Mouse (Mus musculus) liver, embryonic 15.5 days (tissue): ENCODE measurements around the gene Sorbs1. TPM values are rescaled to one million over a fixed set of nuclear protein-coding genes. Genes with fewer than 3 reads are reported as not detected.

ENCODE experiments used
- ATAC-seq: fragments of 200-750 bp; cut with Nextera tagmentation; 2 replicates; pipeline ENCODE4 v1.8.0; 2017; ENCODE audit warnings: moderate number of reproducible peaks, mild to moderate bottlenecking, moderate library complexity; ENCODE audit not compliant: insufficient read depth
- H3K27ac ChIP-seq: fragments of 300-500 bp; sonication (generic); replicated peaks from 2 replicates; pipeline ENCODE4 v1.5.1; 2015; ENCODE audit warnings: mild to moderate bottlenecking, inconsistent platforms
- H3K27me3 ChIP-seq: fragments of 300-500 bp; sonication (generic); 2 replicates; pipeline ENCODE4 v1.6.1; 2015; ENCODE audit warnings: mild to moderate bottlenecking, inconsistent platforms
- H3K36me3 ChIP-seq: fragments of 300-500 bp; sonication (generic); replicated peaks from 2 replicates; pipeline ENCODE4 v1.6.1; 2015; ENCODE audit warnings: moderate library complexity, mild to moderate bottlenecking, inconsistent platforms
- H3K4me1 ChIP-seq: fragments of 300-500 bp; sonication (generic); replicated peaks from 2 replicates; pipeline ENCODE4 v1.6.1; 2015; ENCODE audit warnings: inconsistent platforms
- H3K4me2 ChIP-seq: fragments of 300-500 bp; sonication (generic); 2 replicates; pipeline ENCODE4 v1.6.1; 2015; ENCODE audit warnings: moderate library complexity, mild to moderate bottlenecking, inconsistent platforms
- H3K4me3 ChIP-seq: fragments of 300-500 bp; sonication (generic); replicated peaks from 2 replicates; pipeline ENCODE4 v1.5.1; 2015; ENCODE audit warnings: mild to moderate bottlenecking, inconsistent platforms
- H3K9ac ChIP-seq: fragments of 300-500 bp; sonication (generic); 2 replicates; pipeline ENCODE4 v1.6.1; 2015; ENCODE audit warnings: moderate library complexity, mild to moderate bottlenecking, inconsistent platforms
- H3K9me3 ChIP-seq: fragments of 300-500 bp; sonication (generic); replicated peaks from 2 replicates; pipeline ENCODE4 v1.6.1; 2016; ENCODE audit warnings: inconsistent platforms
- WGBS: fragments of 180-500 bp; shearing (Covaris S2); methylation state at CpG from one replicate; pipeline ENCODE4 v1.1.7; 2015; ENCODE audit warnings: mixed read lengths; ENCODE audit not compliant: insufficient replicate concordance; 5-methylcytosine and 5-hydroxymethylcytosine counted together
- polyA plus RNA-seq: library from polyadenylated mRNA; unstranded; fragments of >200 nt; fragmentation: Nextera tagmentation; extraction: Ambion mirVana; gene quantifications from 2 replicates; pipeline ENCODE4 v1.2.1, GENCODE M21; 2015

Gene Sorbs1
- polyA plus RNA-seq, 1 experiment from 2014 or later = 34.9 TPM

- peaks cover 47% of the 10 kb centered on the region for H3K4me1 ChIP-seq
- no peak overlapping the region for H3K9ac ChIP-seq
- peak overlapping the region; percentile 31; the same call in 1 of the 2 replicates for H3K27ac ChIP-seq
- peak; percentile 22; the same call in 1 of the 2 replicates for ATAC-seq
- 17% methylated on average over 5 of the region's 5 CpGs for WGBS
- no peak overlapping the region for H3K4me3 ChIP-seq
- H3K4me2 ChIP-seq = no peak overlapping the region
- H3K36me3 ChIP-seq = no peaks in the 10 kb centered on the region
- H3K27me3 ChIP-seq = no peaks in the 10 kb centered on the region
- H3K9me3 ChIP-seq = no peaks in the 10 kb centered on the region
Measured at GRCm38 (mm10) chr19:40477445-40477941, 36.1 kb downstream of the Sorbs1 start.

- Histone ChIP-seq H3K27me3 (no peaks in the 10 kb centered on the region), H3K36me3 (no peaks in the 10 kb centered on the region), H3K9me3 (no peaks in the 10 kb centered on the region), H3K9ac (no peak overlapping the region), H3K27ac (no peak overlapping the region), H3K4me3 (no peak overlapping the region), H3K4me2 (no peak overlapping the region), H3K4me1 (peaks cover 45% of the 10 kb centered on the region)
- no peak for ATAC-seq
- 59% methylated on average over 4 of the region's 4 CpGs for WGBS
Measured at GRCm38 (mm10) chr19:40476491-40476890, 37.1 kb downstream of the Sorbs1 start.

GRCm38 (mm10) chr19:40471526-40472245, 41.9 kb downstream of the Sorbs1 start:
- Histone ChIP-seq H3K4me1 (peaks cover 31% of the 10 kb centered on the region), H3K9me3 (no peaks in the 10 kb centered on the region), H3K4me2 (no peak overlapping the region), H3K27me3 (no peaks in the 10 kb centered on the region), H3K4me3 (no peak overlapping the region), H3K27ac (no peak overlapping the region), H3K36me3 (0 out of 2 replicates have a peak, but pooled peaks cover 4% of the 10 kb centered on the region), H3K9ac (no peak overlapping the region)
- 75% methylated on average over 10 of the region's 10 CpGs for WGBS
- ATAC-seq = no peak

GRCm38 (mm10) chr19:40469792-40470191, 43.8 kb downstream of the Sorbs1 start:
- Histone ChIP-seq H3K9ac (no peak overlapping the region), H3K4me2 (no peak overlapping the region), H3K27ac (no peak overlapping the region), H3K36me3 (0 out of 2 replicates have a peak, but pooled peaks cover 4% of the 10 kb centered on the region), H3K27me3 (no peaks in the 10 kb centered on the region), H3K4me3 (no peak overlapping the region), H3K9me3 (no peaks in the 10 kb centered on the region), H3K4me1 (peaks cover 19% of the 10 kb centered on the region)
- WGBS = 80% methylated on average over 5 of the region's 5 CpGs
- ATAC-seq = no peak

GRCm38 (mm10) chr19:40468308-40468707, 45.3 kb downstream of the Sorbs1 start:
- Histone ChIP-seq H3K4me2 (no peak overlapping the region), H3K36me3 (0 out of 2 replicates have a peak, but pooled peaks cover 4% of the 10 kb centered on the region), H3K27me3 (no peaks in the 10 kb centered on the region), H3K27ac (no peak overlapping the region), H3K9me3 (no peaks in the 10 kb centered on the region), H3K4me1 (peaks cover 21% of the 10 kb centered on the region), H3K9ac (no peak overlapping the region), H3K4me3 (no peak overlapping the region)
- WGBS = 84% methylated on average over 3 of the region's 3 CpGs
- ATAC-seq = no peak

- WGBS = 83% methylated on average over 9 of the region's 9 CpGs
- Histone ChIP-seq H3K27me3 (no peaks in the 10 kb centered on the region), H3K36me3 (0 out of 2 replicates have a peak, but pooled peaks cover 4% of the 10 kb centered on the region), H3K9ac (no peak overlapping the region), H3K27ac (no peak overlapping the region), H3K4me2 (no peak overlapping the region), H3K4me3 (no peak overlapping the region), H3K4me1 (peaks cover 21% of the 10 kb centered on the region), H3K9me3 (no peaks in the 10 kb centered on the region)
- no peak for ATAC-seq
Measured at GRCm38 (mm10) chr19:40467810-40468209, 45.8 kb downstream of the Sorbs1 start.

GRCm38 (mm10) chr19:40465339-40465738, 48.2 kb downstream of the Sorbs1 start:
- Histone ChIP-seq H3K9me3 (no peaks in the 10 kb centered on the region), H3K27ac (no peak overlapping the region), H3K4me3 (no peak overlapping the region), H3K4me2 (no peak overlapping the region), H3K9ac (no peak overlapping the region), H3K4me1 (peaks cover 33% of the 10 kb centered on the region), H3K36me3 (0 out of 2 replicates have a peak, but pooled peaks cover 4% of the 10 kb centered on the region), H3K27me3 (no peaks in the 10 kb centered on the region)
- no peak for ATAC-seq
- 77% methylated on average over 3 of the region's 3 CpGs for WGBS

- no peak overlapping the region for H3K27ac ChIP-seq
- no peak overlapping the region for H3K4me3 ChIP-seq
- no peaks in the 10 kb centered on the region for H3K9me3 ChIP-seq
- no peak for ATAC-seq
- no peak overlapping the region for H3K9ac ChIP-seq
- no peaks in the 10 kb centered on the region for H3K27me3 ChIP-seq
- H3K4me2 ChIP-seq = no peak overlapping the region
- 0 out of 2 replicates have a peak, but pooled peaks cover 4% of the 10 kb centered on the region for H3K36me3 ChIP-seq
- H3K4me1 ChIP-seq = peaks cover 37% of the 10 kb centered on the region
- WGBS = 82% methylated on average over 9 of the region's 9 CpGs
Measured at GRCm38 (mm10) chr19:40464408-40464807, 49.2 kb downstream of the Sorbs1 start.

GRCm38 (mm10) chr19:40462892-40463291, 50.7 kb downstream of the Sorbs1 start:
- no peak for ATAC-seq
- Histone ChIP-seq H3K36me3 (0 out of 2 replicates have a peak, but pooled peaks cover 4% of the 10 kb centered on the region), H3K27me3 (no peaks in the 10 kb centered on the region), H3K9ac (no peak overlapping the region), H3K4me2 (no peak overlapping the region), H3K9me3 (no peaks in the 10 kb centered on the region), H3K27ac (no peak overlapping the region), H3K4me1 (peaks cover 33% of the 10 kb centered on the region), H3K4me3 (no peak overlapping the region)
- WGBS = 53% methylated on average over 6 of the region's 6 CpGs

- no peak overlapping the region for H3K27ac ChIP-seq
- no peaks in the 10 kb centered on the region for H3K27me3 ChIP-seq
- H3K9ac ChIP-seq = no peak overlapping the region
- no peaks in the 10 kb centered on the region for H3K9me3 ChIP-seq
- peaks cover 29% of the 10 kb centered on the region for H3K4me1 ChIP-seq
- no peak overlapping the region for H3K4me3 ChIP-seq
- H3K36me3 ChIP-seq = 0 out of 2 replicates have a peak, but pooled peaks cover 1% of the 10 kb centered on the region
- H3K4me2 ChIP-seq = no peak overlapping the region
- 62% methylated on average over 2 of the region's 2 CpGs for WGBS
- ATAC-seq = no peak
Measured at GRCm38 (mm10) chr19:40462481-40462880, 51.1 kb downstream of the Sorbs1 start.

GRCm38 (mm10) chr19:40461662-40462061, 51.9 kb downstream of the Sorbs1 start:
- no peaks in the 10 kb centered on the region for H3K27me3 ChIP-seq
- no peaks in the 10 kb centered on the region for H3K36me3 ChIP-seq
- no peak overlapping the region for H3K4me2 ChIP-seq
- H3K4me3 ChIP-seq = no peak overlapping the region
- H3K4me1 ChIP-seq = peaks cover 31% of the 10 kb centered on the region
- H3K9ac ChIP-seq = no peak overlapping the region
- H3K9me3 ChIP-seq = no peaks in the 10 kb centered on the region
- ATAC-seq = no peak
- no peak overlapping the region for H3K27ac ChIP-seq
- 59% methylated on average over 1 of the region's 1 CpGs for WGBS
